Mouse (Mus musculus) stomach, postnatal 0 days (tissue): ENCODE data around the gene Pnliprp1. TPM values are rescaled to one million over a fixed set of nuclear protein-coding genes. Genes with fewer than 3 reads are reported as not detected.

Experiments
- ATAC-seq: fragments of 200-750 bp; cut with Nextera tagmentation; 2 replicates; pipeline ENCODE4 v1.8.0; 2017; ENCODE audit not compliant: low FRiP score, low TSS enrichment
- DNase-seq: peaks from one replicate; pipeline ENCODE4 v3.0.0-alpha.2; 2016; ENCODE audit warnings: low spot score
- H3K27ac ChIP-seq: fragments of 300-500 bp; sonication (generic); replicated peaks from 2 replicates; pipeline ENCODE4 v1.5.1; 2014; ENCODE audit warnings: mild to moderate bottlenecking, control low read depth
- H3K27me3 ChIP-seq: fragments of 300-500 bp; sonication (generic); 2 replicates; pipeline ENCODE4 v1.6.1; 2014; ENCODE audit warnings: low read length; ENCODE audit not compliant: control insufficient read depth, insufficient read depth
- H3K36me3 ChIP-seq: fragments of 300-500 bp; sonication (generic); 2 replicates; pipeline ENCODE4 v1.6.1; 2014; ENCODE audit warnings: low read length, mixed read lengths; ENCODE audit not compliant: control insufficient read depth, insufficient read depth
- H3K4me1 ChIP-seq: fragments of 300-500 bp; sonication (generic); replicated peaks from 2 replicates; pipeline ENCODE4 v1.6.1; 2014; ENCODE audit warnings: antibody characterized with exemption; ENCODE audit not compliant: control insufficient read depth, insufficient read depth
- H3K4me2 ChIP-seq: fragments of 300-500 bp; sonication (generic); replicated peaks from 2 replicates; pipeline ENCODE4 v1.6.1; 2014; ENCODE audit warnings: low read depth, mild to moderate bottlenecking, control low read depth, moderate library complexity
- H3K4me3 ChIP-seq: fragments of 300-500 bp; sonication (generic); 2 replicates; pipeline ENCODE4 v1.5.1; 2014; ENCODE audit warnings: low read depth, low read length, control low read depth
- H3K9ac ChIP-seq: fragments of 300-500 bp; sonication (generic); 2 replicates; pipeline ENCODE4 v1.6.1; 2014; ENCODE audit warnings: mild to moderate bottlenecking, low read length, control low read depth, mixed read lengths
- H3K9me3 ChIP-seq: fragments of 300-500 bp; sonication (generic); 2 replicates; pipeline ENCODE4 v1.6.1; 2016; ENCODE audit warnings: low read length; ENCODE audit not compliant: control insufficient read depth
- CTCF ChIP-seq: IDR thresholded peaks from 2 replicates; pipeline ENCODE4 v1.5.1; 2016; ENCODE audit warnings: antibody characterized with exemption, low read depth, mild to moderate bottlenecking, moderate library complexity
- EP300 ChIP-seq: optimal IDR thresholded peaks from 2 replicates; pipeline ENCODE3; 2016; ENCODE audit warnings: antibody characterized with exemption
- WGBS: fragments of 180-500 bp; shearing (Covaris S2); extraction: QIAGEN DNeasy Blood & Tissue Kit; methylation state at CpG from one replicate; pipeline ENCODE4 v1.1.7; 2014; 5-methylcytosine and 5-hydroxymethylcytosine counted together
- polyA plus RNA-seq: library from polyadenylated mRNA; unstranded; fragments of >200 nt; fragmentation: Nextera tagmentation; extraction: Ambion mirVana; gene quantifications from 2 replicates; pipeline ENCODE4 v1.2.1, GENCODE M21; 2015

Gene Pnliprp1
- polyA plus RNA-seq, result 10.3 and 11.8 TPM in 2 replicates

DNA sequence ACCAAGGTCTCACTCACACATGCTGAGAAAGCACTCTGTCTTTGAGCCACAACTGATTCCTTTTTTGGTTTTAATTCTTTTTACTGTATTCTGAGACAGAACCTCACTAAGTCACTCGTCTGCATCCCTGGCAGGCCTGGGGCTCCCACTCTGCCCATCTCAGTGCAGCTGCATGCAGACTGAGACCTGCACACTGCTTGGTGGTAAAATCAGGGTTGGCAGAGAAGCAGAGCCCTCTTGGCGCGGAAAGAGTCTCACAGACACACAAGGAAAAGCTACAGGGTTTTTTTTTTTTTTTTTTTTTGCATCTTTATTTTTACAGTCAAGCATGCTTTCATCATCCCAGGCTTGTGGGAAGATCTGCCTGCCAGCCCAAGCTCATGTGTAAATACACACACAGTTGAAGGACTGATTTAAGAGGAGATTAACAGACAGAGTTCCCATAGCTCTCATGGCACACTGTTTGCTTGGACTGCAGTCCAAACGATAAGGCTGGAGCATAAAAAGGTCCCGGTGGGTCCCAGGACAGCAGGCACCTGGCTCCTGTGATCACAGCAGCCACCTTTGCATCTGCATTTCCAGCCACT, at the start of gene Pnliprp1:
Pnliprp1 (plus strand) TSS at position 443 of the 587 bp plus-strand sequence.
- Histone ChIP-seq H3K27ac (no peak within 1 kb of the TSS), H3K4me1 (no peaks in the 10 kb centered on the region), H3K4me3 (no peak within 1 kb of the TSS), H3K9ac (no peak within 1 kb of the TSS), H3K9me3 (no peaks in the 10 kb centered on the region), H3K27me3 (no peaks in the 10 kb centered on the region), H3K36me3 (no peaks in the 10 kb centered on the region), H3K4me2 (no peak within 1 kb of the TSS)
- no peak for DNase-seq
- TF ChIP-seq EP300 (no peak), CTCF (no peak)
- WGBS, result 29% methylated on average over 5 of the region's 5 CpGs
- no peak for ATAC-seq

DNA sequence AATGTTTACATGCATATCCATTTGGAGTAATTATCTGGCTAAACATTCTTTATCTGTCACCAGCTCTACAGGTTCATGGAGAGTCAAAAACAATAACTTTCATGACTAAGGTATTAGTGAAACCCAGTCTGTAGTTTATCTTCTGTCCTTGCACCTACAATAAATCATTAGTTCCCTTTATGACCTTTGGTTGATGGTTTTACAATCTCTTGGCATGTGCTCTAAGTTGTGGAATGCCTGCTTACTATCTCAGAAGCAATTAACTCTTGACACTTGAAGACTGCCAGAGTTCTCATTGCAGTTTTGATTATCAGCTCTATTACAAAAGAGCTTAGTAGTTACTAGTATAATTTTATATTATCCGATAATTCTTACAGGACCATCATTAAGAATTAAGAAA, 39.8 kb upstream of the Pnliprp1 start:
- H3K9ac ChIP-seq, result no peak overlapping the region
- no peaks in the 10 kb centered on the region for H3K27me3 ChIP-seq
- H3K9me3 ChIP-seq, result no peaks in the 10 kb centered on the region
- 51% methylated on average over 1 of the region's 1 CpGs for WGBS
- no peak overlapping the region for H3K4me2 ChIP-seq
- TF ChIP-seq CTCF, result no peak
- TF ChIP-seq EP300, result no peak
- H3K4me1 ChIP-seq, result no peaks in the 10 kb centered on the region
- no peak overlapping the region for H3K27ac ChIP-seq
- DNase-seq (no peak), ATAC-seq (no peak)
- no peaks in the 10 kb centered on the region for H3K36me3 ChIP-seq
- no peak overlapping the region for H3K4me3 ChIP-seq

- no peak for TF ChIP-seq EP300
- TF ChIP-seq CTCF, result no peak
- DNase-seq (no peak), ATAC-seq (no peak)
- H3K27me3 ChIP-seq, result no peaks in the 10 kb centered on the region
- no peak overlapping the region for H3K9ac ChIP-seq
- H3K4me2 ChIP-seq, result no peak overlapping the region
- H3K4me1 ChIP-seq, result no peaks in the 10 kb centered on the region
- no peak overlapping the region for H3K4me3 ChIP-seq
- 55% methylated on average over 3 of the region's 3 CpGs for WGBS
- no peaks in the 10 kb centered on the region for H3K9me3 ChIP-seq
- H3K27ac ChIP-seq, result no peak overlapping the region
- H3K36me3 ChIP-seq, result no peaks in the 10 kb centered on the region
Measured at GRCm38 (mm10) chr19:58695314-58695713, 33.4 kb upstream of the Pnliprp1 start.

- Histone ChIP-seq H3K27ac (no peak overlapping the region), H3K9ac (no peak overlapping the region), H3K36me3 (no peaks in the 10 kb centered on the region), H3K9me3 (no peaks in the 10 kb centered on the region), H3K4me3 (no peak overlapping the region), H3K4me1 (no peaks in the 10 kb centered on the region), H3K27me3 (no peaks in the 10 kb centered on the region), H3K4me2 (no peak overlapping the region)
- DNase-seq (no peak), ATAC-seq (0 out of 2 replicates have a peak, but pooled peaks have one; percentile 24)
- TF ChIP-seq EP300 (no peak), CTCF (no peak)
- 39% methylated on average over 2 of the region's 2 CpGs for WGBS
Measured at GRCm38 (mm10) chr19:58696235-58696634, 32.5 kb upstream of the Pnliprp1 start.

- Histone ChIP-seq H3K36me3 (no peaks in the 10 kb centered on the region), H3K4me3 (no peak overlapping the region), H3K9me3 (no peaks in the 10 kb centered on the region), H3K4me2 (no peak overlapping the region), H3K4me1 (no peaks in the 10 kb centered on the region), H3K27ac (no peak overlapping the region), H3K9ac (no peak overlapping the region), H3K27me3 (no peaks in the 10 kb centered on the region)
- DNase-seq (no peak), ATAC-seq (no peak)
- 62% methylated on average over 4 of the region's 4 CpGs for WGBS
- TF ChIP-seq EP300 (no peak), CTCF (no peak)
Measured at GRCm38 (mm10) chr19:58704556-58704955, 24.1 kb upstream of the Pnliprp1 start.

- Histone ChIP-seq H3K4me2 (no peak overlapping the region), H3K9ac (no peak overlapping the region), H3K27ac (no peak overlapping the region), H3K27me3 (no peaks in the 10 kb centered on the region), H3K36me3 (no peaks in the 10 kb centered on the region), H3K4me3 (no peak overlapping the region), H3K4me1 (no peaks in the 10 kb centered on the region), H3K9me3 (no peaks in the 10 kb centered on the region)
- no peak for DNase-seq
- no peak for ATAC-seq
- no peak for TF ChIP-seq CTCF
- TF ChIP-seq EP300, result no peak
- 45% methylated on average over 3 of the region's 3 CpGs for WGBS
Measured at GRCm38 (mm10) chr19:58708611-58709010, 20.1 kb upstream of the Pnliprp1 start.
